Mouse (Mus musculus) cerebellum, postnatal 25 days (tissue): Measurements from ENCODE around the gene Lmntd2.
A peak's percentile ranks its signal among the peaks of the same experiment; 100 is the strongest.

Experiments used
- DNase-seq, 2 experiments: peaks; one replicate each; pipeline ENCODE4 v3.0.0; 2021; ENCODE audit warnings: mixed read lengths in 2 of 2

Lmntd2 gene

DNA sequence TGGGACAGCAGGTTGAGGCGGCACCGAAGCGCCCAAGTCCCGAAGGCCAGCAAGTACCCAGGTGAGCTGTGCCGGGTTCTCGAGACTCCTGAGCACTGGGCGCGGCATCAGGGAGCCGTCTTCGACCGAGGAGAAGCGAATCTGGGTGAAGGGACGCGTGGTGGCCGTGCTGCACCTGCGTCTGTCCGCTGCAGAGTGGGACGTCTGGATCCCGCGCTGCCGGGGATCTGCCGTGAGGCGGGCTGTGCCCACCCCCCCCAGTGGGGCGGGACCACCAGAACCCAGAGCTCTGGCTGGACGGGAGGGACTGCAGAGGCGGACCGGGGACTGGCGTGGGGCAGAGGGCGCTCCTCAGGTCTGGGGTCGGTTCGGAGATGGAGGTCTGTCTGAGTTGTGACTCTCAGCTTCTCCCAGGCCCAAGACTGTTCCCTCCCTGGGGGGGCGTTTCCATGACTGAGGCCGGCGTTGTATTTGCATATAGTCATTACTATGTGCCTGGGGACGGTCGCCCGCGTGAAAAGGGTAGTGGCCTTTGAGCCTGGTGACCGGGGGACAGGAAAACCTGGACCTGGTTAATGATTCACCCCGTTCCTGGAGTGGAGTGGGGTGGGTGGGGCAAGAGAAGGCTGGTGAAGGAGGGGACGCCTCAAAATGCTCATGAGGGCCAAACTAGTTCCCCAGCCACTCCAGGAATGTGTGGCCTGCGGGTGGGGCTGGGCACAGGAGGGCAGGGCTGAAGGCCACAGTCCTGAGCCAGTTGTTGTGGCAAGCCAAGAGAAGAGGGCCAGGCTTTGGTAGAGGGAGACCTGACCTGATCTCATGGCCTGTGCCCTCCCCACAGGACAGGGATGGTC lies 2.2 kb upstream of the Lmntd2 start:
- no peak for DNase-seq

DNA sequence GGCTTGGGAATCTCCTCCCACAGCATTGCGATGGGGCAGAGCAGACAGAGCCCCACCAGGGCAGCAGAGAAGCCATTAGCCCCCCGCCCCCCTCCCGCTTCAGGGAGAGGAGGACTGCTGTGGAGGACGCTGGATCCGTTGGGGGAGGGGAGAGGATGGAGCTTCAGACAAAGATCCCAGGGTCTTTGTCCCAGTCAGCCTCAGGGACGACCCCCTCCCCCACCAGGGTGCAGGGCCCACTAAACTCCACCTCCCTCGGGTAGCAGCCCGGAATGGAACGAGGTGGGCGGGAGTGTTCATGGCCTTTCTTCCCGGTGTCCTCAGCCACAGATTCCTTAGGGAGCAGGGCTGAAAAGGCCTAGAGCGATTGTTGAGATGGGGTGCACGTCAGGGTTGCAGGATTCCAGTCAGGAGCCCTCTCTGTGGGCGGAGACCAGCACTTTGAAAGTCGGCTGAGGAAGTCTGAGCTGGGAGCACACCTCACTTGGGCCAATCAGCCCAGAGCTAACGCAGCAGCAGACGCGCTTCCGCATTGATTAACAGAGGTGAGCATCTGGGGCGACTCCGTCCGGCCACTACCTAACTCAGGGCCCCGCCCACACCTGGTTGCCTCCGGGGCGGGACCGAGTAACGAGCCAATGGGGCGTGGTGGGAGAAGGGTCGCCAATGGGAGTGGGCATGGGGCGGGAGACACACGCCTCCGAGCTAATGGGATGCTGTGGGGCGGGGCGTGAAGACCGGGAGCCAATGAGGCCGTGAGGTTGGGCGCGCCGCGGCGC lies 1.4 kb upstream of the Lmntd2 start, which contains the start of gene Rassf7:
TSS of gene Rassf7 (plus strand) at position 760 of the 779 bp plus-strand sequence.
- peak; percentile 86 to 93 for DNase-seq

DNA sequence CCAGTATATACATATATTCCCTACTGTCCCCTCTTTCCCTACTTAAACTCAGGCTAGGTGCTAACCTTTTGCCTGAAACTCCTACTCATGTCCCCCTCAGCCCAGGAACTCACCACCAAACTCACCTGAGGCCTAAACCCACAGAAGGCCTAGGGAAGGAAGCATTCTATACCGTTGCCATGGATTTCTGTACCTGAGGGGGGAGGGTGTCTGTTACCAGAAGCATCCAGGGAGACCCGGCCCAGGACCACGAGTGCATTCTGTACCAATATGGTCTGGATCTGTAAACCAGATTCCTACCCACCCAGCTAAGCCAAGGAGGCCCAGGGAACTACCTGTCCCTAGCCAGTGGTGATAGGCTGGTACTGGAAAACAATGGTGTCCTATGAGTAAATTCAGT lies 430 bp upstream of the Lmntd2 start:
- no peak for DNase-seq

GRCm38 (mm10) chr7:141213133-141213532 lies 747 bp downstream of the Lmntd2 start:
- no peak for DNase-seq

GRCm38 (mm10) chr7:141210606-141211131 lies 3.2 kb downstream of the Lmntd2 start:
- no peak for DNase-seq

DNA sequence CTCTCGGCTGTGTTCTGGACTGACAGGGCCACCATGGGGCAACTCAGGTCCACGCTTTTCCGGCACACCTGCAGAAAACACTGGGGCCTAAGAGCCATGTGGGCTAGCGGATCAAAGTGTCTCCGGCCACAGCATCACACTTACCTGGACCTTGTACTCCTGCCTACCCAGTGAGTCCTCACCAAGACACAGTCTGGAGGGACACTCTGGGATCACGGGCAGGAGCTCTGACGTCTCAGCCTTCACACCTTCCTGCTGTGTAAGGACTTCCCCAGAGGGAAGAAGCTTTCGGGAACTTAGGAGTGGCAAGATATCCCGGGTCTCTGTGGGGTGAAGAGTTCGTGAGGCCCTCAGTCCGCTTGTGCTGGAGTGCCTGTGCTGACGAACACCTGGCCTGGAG lies 3.7 kb downstream of the Lmntd2 start:
- no peak for DNase-seq

- DNase-seq, result no peak
Measured at GRCm38 (mm10) chr7:141209526-141209925, 4.4 kb downstream of the Lmntd2 start.

DNA sequence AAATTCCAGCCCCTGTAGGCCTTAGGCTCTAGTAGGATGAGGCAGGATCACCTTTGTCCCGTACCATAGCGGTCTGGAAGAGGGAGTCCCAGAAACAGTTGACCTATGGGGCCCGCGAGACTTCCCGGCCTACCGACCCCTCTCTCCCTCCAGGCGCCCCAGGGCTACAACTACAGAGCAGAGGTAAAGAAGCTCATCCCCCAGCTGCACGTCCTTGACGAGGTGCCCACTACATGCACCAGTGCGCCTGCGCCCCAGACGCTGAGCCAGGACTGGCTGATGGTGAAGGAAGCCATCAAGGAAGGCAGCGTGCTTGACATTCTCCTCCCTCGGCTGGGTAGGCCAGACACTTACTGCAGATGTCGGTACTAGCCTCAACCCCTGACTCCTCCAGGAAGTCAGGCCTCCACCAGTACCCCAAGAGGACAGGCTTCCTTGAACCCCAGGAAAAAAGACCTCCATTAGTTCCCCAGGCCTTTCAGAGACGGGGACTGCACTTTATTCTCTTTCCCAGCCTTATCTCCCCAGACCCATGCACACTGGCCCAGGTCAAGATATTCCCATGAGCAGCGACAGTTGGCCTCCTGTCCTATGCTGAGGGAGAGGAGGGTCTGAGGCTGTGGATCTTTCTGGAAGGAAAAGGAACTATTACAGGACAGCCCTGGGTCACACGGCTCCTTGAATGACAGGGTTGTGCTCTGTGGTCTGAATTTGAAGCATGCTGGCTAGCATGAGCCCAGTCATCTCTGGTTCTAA lies 7.5 kb downstream of the Lmntd2 start:
- no peak for DNase-seq

DNA sequence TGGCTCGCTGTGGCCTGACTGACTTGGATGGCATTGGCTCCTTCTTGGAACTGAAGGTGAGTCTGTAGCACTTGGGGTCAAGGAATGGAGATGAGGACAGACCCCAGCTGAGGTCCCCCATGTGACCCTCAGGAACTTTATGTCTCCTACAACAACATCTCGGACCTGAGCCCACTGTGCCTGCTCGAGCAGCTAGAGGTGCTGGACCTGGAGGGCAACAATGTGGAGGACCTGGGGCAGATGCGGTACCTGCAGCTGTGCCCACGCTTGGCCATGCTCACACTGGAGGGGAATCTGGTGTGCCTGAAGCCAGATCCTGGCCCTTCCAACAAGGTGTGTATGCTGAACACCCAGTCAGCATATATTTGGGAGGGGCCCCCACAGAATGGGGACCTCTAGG lies 8.4 kb downstream of the Lmntd2 start:
- no peak for DNase-seq

DNA sequence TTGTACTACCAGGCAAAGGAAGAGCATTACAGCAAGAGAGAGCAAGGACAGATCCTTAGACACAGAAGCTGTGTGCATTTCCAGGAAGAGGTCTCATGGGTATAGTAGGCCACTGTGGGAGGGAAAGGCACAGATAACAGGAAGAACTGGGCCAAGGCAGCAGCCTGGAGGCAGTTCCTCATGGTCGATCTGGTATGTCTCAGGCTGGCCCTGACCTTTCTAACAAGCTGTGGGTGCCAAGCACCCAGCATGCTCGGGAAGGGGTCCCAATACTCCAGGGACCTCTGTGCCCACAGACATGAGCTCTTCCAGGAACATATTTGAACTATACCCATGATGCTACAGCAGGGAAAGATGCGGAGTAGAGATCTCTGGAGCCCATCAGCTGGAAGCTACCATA lies 9.3 kb downstream of the Lmntd2 start:
- no peak for DNase-seq

DNA sequence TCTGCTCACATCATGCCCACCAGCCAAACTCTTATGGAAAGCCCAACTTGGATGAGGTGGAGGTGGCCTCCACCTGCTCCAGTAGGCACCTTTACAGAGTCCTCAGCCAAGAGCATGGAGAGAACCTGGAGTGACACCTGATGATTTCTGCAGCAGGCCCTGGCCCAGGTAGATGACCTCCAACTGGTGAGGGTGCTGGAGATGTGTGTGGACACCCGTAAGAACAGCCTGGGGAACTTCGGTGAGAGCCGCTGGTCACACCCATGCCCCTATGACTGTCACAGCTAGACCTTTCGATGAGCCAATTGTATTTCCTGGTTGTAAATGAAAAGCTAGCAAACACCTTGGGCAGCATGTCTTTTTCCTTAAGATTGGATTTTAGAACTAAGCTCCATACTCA lies 15.8 kb downstream of the Lmntd2 start:
- no peak for DNase-seq

- no peak for DNase-seq
Measured at GRCm38 (mm10) chr7:141196619-141197282, 17.1 kb downstream of the Lmntd2 start.

GRCm38 (mm10) chr7:141195754-141196153 lies 18.1 kb downstream of the Lmntd2 start:
- no peak for DNase-seq

DNA sequence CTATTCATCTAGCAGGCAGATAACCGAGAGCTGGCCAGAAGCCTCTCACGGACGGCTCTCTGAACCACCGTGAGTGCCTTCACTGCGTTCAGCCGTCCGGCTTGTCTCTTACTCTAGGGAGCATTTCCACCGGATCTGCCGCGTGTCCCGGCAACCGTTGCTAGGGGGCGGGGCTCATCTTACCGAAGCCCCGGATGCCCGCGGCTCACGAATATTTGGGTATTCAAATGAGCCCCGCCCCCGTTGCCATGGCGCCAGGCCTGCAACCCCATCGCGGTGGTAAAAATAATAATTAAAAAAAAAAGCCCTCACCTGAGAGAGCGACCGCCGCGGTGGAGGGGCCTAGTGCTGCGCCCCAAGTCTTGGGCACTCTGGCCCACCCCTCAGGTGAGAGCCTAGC lies 19.1 kb downstream of the Lmntd2 start:
- DNase-seq, result peak; percentile 75 to 88

DNA sequence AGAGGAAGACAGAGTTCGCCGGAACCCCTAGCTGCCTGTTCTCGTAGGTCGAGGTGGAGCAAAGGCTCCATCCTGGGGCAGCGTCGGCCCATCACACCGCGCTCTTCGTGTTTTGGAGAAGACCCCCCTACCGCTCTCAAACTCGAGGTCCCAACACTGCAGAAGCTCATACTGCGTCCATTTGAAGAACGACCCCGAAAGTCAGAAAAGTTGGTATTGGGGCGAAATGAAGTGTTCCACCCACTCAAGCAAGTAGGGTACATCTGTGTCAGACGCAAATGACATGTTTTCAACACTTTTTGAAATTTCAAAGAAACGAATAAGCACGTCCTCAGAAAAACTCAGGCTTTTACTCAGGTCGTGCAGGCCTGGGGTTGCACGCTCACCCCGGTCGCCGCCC lies 19.5 kb downstream of the Lmntd2 start:
- no peak for DNase-seq

DNA sequence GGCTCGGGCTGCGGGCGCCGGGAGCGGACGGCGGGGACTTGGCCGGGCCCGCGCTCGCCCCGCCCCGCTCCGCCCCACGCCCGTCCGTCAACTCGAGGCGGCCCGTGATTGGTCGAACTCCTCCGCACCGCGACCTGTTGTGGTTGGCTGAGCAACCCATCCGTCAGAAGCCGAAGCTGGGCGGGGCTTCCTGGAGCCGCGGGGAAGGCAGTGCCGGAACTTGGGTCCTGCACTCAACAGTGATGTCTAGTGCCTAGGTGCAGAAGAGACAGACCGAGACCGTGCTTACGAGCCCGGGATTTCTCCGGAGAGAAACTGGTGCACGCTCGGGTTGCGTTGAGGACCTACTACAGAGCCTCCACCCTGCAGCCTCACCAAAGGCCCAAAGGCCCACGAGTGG lies 19.9 kb downstream of the Lmntd2 start, which contains the start of the genes Hras and Lrrc56:
TSS of gene Hras (minus strand) at position 58 of the 400 bp plus-strand sequence.
TSS of gene Lrrc56 (plus strand) at position 210 of the 400 bp plus-strand sequence.
- peak; percentile 98 to 99 for DNase-seq

- no peak for DNase-seq
Measured at GRCm38 (mm10) chr7:141193348-141193856, 20.5 kb downstream of the Lmntd2 start.

DNA sequence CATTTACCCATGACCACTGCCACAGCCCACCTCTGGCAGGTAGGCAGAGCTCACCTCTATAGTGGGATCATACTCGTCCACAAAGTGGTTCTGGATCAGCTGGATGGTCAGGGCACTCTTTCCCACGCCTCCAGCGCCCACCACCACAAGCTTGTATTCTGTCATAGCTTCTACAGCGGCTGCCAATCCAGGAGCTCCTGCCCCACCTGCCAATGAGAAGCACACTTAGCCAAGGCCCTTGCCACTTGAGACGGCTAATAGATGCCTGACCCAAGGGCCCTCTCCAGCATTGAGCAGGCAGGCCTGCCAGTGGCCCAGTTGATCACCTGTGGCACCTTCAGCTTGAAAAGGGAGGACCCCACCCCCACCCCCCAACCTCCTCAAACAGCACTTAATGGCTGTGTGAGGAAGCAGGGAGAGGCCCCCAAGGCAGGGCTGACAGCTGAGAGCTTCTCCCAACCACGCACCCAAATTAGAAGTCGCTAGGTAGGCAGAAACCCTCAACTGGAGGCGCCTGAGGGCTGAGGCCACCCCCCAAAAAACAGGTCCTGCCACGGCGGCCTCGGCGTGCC lies 21.0 kb downstream of the Lmntd2 start:
- DNase-seq, result peak in 1 of 2 experiments; percentile 34

DNA sequence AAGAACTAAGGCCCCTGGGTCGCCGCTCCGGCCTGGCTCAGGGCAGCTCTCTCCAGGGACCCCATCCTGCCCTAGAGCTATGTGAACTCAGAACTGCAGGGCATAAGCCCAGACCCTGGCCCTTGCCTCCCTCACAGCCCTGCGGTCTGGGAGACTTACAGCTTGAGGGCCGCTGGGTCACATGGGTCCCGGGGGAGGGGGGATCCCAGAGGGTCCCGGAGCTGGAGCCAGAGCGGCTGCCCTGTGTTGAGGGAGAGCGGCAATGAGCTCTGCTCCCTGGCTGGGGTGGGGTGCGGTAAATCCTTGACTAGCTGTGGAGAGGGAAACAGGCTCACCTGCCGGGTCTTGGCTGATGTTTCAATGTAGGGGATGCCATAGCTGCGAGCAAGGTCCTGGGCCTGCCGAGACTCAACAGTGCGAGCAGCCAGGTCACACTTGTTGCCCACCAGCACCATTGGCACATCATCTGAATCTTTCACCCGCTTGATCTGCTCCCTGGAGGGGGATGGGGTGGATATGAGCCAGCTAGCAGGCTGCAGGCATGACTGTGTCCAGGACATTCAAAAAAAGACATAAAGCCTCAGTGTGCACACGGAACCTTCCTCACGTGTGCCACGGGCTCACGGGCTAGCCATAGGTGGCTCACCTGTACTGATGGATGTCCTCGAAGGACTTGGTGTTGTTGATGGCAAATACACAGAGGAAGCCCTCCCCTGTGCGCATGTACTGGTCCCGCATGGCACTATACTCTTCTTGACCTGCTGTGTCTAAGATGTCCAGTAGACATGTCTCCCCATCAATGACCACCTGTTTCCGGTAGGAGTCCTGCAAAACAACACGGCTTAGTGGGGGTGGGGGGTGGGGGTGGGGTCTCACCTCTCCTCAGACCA lies 21.8 kb downstream of the Lmntd2 start:
- no peak for DNase-seq

GRCm38 (mm10) chr7:141191036-141191435 lies 22.8 kb downstream of the Lmntd2 start:
- DNase-seq, result no peak
